Mouse (Mus musculus) myocyte (in vitro differentiated cells): ENCODE results near the gene Pagr1b.

ENCODE experiments used
- CEBPB ChIP-seq: IDR thresholded peaks from 2 replicates; pipeline ENCODE4 v1.6.1; 2011; ENCODE audit warnings: mild to moderate bottlenecking, moderate library complexity; ENCODE audit not compliant: poor library complexity, insufficient read depth, severe bottlenecking
- E2F4 ChIP-seq: IDR thresholded peaks from one replicate; pipeline ENCODE4 v1.6.1; 2011; ENCODE audit warnings: mild to moderate bottlenecking, control low read depth, moderate library complexity; ENCODE audit not compliant: insufficient read depth
- MYOD1 ChIP-seq, 3 experiments: IDR thresholded peaks; one replicate each; pipeline ENCODE4 v1.6.1; 2011; ENCODE audit warnings: control low read depth in 2 of 3, low read depth in 2 of 3, mild to moderate bottlenecking in 2 of 3, moderate library complexity in 1 of 3; ENCODE audit not compliant: insufficient read length in 2 of 3, control insufficient read depth in 1 of 3
- POLR2A ChIP-seq: IDR thresholded peaks from one replicate; pipeline ENCODE4 v1.6.1; 2011; ENCODE audit warnings: low read depth, mild to moderate bottlenecking, control low read depth, moderate library complexity; ENCODE audit not compliant: insufficient read length
- REST ChIP-seq: IDR thresholded peaks from one replicate; pipeline ENCODE4 v1.6.1; 2011; ENCODE audit warnings: mild to moderate bottlenecking, control low read depth, moderate library complexity; ENCODE audit not compliant: insufficient read depth, insufficient read length

GRCm38 (mm10) chr7:126967361-126967760 lies 48.9 kb downstream of the Pagr1b start:
- TF ChIP-seq E2F4 (no peak), CEBPB (no peak), POLR2A (no peak), MYOD1 (IDR thresholded peaks at IDR 0.05; ENCODE audit: control insufficient read depth in 1 of 3, insufficient read length in 2 of 3, low read depth in 2 of 3) (no peak), REST (no peak)
